Mouse (Mus musculus) megakaryocyte, embryonic 14.5 days (primary cell): ENCODE results near the gene Bloc1s1.

Source experiments
- FLI1 ChIP-seq: IDR thresholded peaks from 2 replicates; pipeline ENCODE4 v1.6.1; 2012; ENCODE audit warnings: low read length, inconsistent platforms, mixed read lengths
- GATA1 ChIP-seq: IDR thresholded peaks from 3 replicates; pipeline ENCODE4 v1.6.1; 2012; ENCODE audit warnings: mixed read lengths, low read length, inconsistent platforms, borderline replicate concordance

DNA sequence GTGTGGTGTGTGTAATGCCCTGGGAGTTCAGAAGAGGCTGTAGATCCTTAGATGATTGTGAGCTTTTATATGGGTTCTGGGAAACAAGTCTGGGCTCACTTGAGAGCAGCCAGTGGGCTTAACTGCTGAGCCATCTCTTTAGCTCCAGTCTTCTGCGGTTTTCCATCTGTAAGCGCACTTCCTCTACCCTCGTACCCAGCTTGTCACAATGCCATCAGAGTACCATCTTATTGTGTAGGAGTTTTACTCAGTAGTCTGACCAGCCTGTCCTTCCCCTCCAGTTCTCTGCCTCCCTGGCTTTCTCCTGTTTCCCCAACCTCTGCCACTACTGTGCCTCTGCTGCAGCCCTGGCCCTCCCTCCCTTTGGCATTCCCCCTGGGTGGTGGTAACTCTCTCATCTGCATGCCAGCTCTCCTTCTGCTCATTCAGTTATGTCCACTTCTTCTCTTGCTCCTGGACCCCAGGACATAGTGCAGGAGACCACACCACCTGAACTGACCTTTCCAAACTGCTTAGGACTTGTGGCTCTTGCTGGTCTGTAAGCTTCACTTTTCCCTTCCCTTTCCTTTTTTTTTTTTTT lies 21.3 kb downstream of the Bloc1s1 start:
- TF ChIP-seq GATA1 (no peak), FLI1 (no peak)
